Mouse (Mus musculus) layer of hippocampus, adult 9-11 months (tissue): ENCODE results near the gene Pbxip1.
"Not testable (repeated sequence)": the region's sequence is repeated elsewhere in the genome, so short reads cannot be mapped to it uniquely, and the experiment has no call there.

Source experiments
- DNase-seq: peaks from one replicate; pipeline ENCODE4 v3.0.0; 2022

Gene Pbxip1

GRCm38 (mm10) chr3:89410864-89411263, 25.6 kb upstream of the Pbxip1 start:
- no peak for DNase-seq

- peak; percentile 100 for DNase-seq
These were observed 24.8 kb upstream of the Pbxip1 start, which contains the start of gene Flad1 for GRCm38 (mm10) chr3:89411490-89412393. TSS of gene Flad1 (minus strand) at chr3:89411870.

GRCm38 (mm10) chr3:89416158-89416557, 20.3 kb upstream of the Pbxip1 start:
- DNase-seq, result no peak

- no peak for DNase-seq
These were observed 19.4 kb upstream of the Pbxip1 start for GRCm38 (mm10) chr3:89417131-89417530.

GRCm38 (mm10) chr3:89417840-89418169, 18.7 kb upstream of the Pbxip1 start:
- DNase-seq, result no peak

- DNase-seq, result peak; percentile 98
These were observed 18.2 kb upstream of the Pbxip1 start, which contains the start of the genes Cks1b and Shc1 for GRCm38 (mm10) chr3:89418170-89418860. TSS of gene Cks1b (minus strand) at chr3:89418383. TSS of gene Shc1 (plus strand) at chr3:89418443.

GRCm38 (mm10) chr3:89418861-89419250, 17.6 kb upstream of the Pbxip1 start:
- DNase-seq, result no peak

- DNase-seq, result no peak
These were observed 16.9 kb upstream of the Pbxip1 start for GRCm38 (mm10) chr3:89419571-89419970.

GRCm38 (mm10) chr3:89419981-89420380, 16.5 kb upstream of the Pbxip1 start:
- no peak for DNase-seq

GRCm38 (mm10) chr3:89420421-89420820, 16.1 kb upstream of the Pbxip1 start:
- DNase-seq, result no peak

- DNase-seq, result peak; percentile 83
These were observed 15.3 kb upstream of the Pbxip1 start for GRCm38 (mm10) chr3:89421002-89421774.

GRCm38 (mm10) chr3:89421810-89422473, 14.6 kb upstream of the Pbxip1 start:
- DNase-seq, result no peak

- DNase-seq, result no peak
These were observed 13.8 kb upstream of the Pbxip1 start for GRCm38 (mm10) chr3:89422556-89423205.

- DNase-seq, result no peak
These were observed 11.9 kb upstream of the Pbxip1 start for GRCm38 (mm10) chr3:89424416-89425140.

GRCm38 (mm10) chr3:89425141-89425525, 11.4 kb upstream of the Pbxip1 start:
- DNase-seq, result no peak

GRCm38 (mm10) chr3:89425876-89426275, 10.6 kb upstream of the Pbxip1 start:
- no peak for DNase-seq

GRCm38 (mm10) chr3:89429021-89429420, 7.5 kb upstream of the Pbxip1 start:
- not testable (repeated sequence) for DNase-seq

- DNase-seq, result peak; percentile 98
These were observed 6.0 kb upstream of the Pbxip1 start, which contains the start of gene Pygo2 for GRCm38 (mm10) chr3:89430171-89431159. TSS of gene Pygo2 (plus strand) at chr3:89430214.

GRCm38 (mm10) chr3:89432606-89433005, 3.9 kb upstream of the Pbxip1 start:
- no peak for DNase-seq

- no peak for DNase-seq
These were observed 2.0 kb upstream of the Pbxip1 start for GRCm38 (mm10) chr3:89434532-89434931.
